Mouse (Mus musculus) thymus, postnatal 36 days (tissue): ENCODE results near the gene Malrd1.
"Not testable (repeated sequence)": the region's sequence is repeated elsewhere in the genome, so short reads cannot be mapped to it uniquely, and the experiment has no call there.

Experiments
- DNase-seq, 2 experiments: peaks; one replicate each; pipeline ENCODE4 v3.0.0; 2022; ENCODE audit warnings: mixed read lengths in 2 of 2

The Malrd1 gene

DNA sequence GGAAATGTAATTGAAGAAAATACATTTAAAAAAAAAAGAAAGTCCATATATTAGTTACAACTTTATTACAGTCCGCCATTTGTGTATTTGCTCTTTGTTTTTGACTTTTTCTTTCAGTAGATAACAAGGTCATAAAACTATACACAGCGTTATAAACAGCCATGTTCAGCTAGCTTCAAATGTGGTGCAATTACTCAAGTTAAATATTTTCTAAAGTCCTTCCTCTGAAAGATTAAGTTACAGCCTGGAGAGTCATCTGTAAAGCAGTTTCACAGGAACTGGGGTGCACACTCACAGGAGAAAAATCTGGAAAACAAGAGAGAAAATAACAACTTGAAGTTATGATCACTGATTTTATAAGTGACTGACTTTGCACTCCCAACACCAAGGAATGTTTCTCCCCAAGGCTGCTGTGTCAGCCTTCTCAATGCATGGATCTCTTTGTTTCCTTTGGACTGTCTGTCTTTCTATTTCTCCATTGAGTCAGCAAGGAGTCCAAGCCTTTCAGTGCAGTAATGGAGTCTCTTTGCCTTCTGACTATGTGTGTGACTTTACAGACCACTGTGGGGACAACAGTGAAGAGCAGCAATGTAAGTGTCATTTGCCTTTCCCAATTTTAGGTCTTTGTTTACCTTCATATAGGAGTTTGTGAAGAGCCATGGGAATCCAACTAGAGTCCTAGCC is at the start of gene Malrd1:
Gene Malrd1, plus strand, starts transcription at position 239 of the 684 bp plus-strand sequence.
- no peak for DNase-seq

DNA sequence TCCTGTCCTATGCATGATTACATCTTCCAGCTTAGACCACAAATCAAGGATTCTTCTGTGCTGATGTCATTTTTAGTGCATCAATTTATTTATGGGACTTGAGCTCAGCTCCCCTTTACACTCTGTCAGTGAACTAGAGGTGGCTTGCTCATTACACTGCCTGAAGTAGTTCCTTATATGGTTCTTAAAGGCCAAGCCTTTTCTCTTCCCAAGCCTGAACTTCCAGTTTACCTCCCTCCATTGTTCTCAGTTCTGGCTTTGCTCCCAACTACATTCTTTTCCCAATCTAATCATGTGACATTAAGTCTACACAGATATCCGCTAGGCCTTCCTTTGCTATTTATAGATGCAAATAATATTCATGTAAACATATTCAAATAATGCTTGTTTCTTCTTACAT is 12.4 kb downstream of the Malrd1 start:
- DNase-seq = no peak

DNA sequence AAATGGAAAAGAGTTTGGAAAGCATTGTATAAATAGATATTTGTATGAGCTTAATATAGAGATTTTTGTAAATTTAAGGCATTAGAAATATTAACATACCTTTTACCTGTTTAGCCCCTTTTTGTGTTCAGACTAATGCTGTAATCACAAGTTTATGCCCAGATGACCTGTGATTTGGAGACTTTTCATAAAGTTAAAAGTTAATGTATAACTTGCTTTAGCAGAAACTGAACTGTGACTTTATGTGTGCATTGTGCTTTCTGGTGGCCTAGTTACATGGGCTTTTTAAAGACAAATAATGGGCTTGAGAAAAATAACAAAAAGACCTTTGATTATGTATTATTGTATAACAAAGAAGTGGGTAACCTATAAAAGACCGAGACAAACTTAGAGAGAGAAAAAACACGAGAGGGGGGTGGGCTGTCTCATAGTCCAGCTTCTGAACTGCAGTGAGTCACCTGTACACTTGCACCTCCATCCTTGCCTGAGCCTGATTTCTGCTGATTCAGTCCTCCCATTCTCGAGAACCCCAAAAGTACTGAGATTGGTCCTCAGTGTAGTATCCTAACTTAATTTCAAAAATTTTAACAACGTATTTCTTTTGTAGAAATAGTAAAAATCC is 87.2 kb downstream of the Malrd1 start:
- DNase-seq = no peak

GRCm38 (mm10) chr2:15614026-15614425 is 87.7 kb downstream of the Malrd1 start:
- no peak for DNase-seq

GRCm38 (mm10) chr2:15635761-15636160 is 109.5 kb downstream of the Malrd1 start:
- no peak for DNase-seq

GRCm38 (mm10) chr2:15643864-15644263 is 117.6 kb downstream of the Malrd1 start:
- DNase-seq = no peak

DNA sequence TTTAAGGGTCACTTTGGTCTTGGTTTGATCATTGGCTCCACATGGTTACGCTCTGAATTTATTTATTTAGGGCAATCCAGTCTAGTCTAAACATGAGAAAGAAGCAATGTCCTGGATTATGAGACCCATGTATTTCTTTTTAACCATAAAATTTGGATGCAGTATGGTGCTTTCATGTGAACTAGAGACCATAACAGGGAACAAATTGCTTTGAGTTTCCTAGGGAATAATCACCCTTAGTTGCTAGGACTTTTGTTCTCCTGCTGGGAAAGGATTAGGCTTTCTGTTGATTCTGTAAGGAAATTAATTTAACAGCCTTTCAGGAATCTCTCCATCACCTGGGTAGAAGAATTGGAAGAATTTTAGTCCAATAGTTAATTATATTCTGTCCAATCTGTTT is 130.1 kb downstream of the Malrd1 start:
- DNase-seq = no peak

DNA sequence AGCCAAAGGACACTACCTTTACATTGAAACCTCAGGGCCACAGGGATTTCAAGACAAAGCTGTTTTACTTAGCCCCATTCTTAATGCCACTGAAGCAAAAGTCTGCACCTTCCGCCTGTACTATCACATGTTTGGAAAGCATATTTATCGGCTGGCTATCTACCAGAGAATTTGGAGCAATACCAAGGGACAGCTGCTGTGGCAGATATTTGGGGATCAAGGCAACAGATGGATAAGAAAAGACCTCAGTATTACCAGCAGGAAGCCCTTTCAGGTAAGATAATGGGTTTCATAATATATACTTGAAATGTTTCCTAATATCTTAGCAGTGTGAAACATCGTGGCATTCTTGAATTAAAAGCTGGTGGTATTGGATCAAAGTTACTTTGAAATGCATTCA is 176.7 kb downstream of the Malrd1 start:
- no peak for DNase-seq

DNA sequence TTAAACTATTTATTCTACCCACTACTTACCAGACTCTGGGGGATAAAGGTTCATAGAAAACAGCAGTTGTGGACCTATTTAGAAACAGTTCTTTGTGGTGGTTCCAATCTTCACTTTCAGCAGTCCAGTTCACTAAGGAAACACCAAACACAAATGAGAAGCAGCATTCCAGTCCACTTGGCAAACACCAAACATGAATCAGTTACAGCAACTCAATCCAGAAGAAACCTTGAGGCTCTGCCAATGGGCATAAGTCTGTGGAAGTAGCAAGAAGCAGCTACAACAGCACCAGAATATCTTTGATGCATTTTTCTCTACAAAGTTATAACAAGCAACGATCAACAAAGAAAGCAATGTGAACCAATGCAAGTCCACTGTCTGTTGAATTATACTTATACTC is 214.7 kb downstream of the Malrd1 start:
- no peak for DNase-seq

DNA sequence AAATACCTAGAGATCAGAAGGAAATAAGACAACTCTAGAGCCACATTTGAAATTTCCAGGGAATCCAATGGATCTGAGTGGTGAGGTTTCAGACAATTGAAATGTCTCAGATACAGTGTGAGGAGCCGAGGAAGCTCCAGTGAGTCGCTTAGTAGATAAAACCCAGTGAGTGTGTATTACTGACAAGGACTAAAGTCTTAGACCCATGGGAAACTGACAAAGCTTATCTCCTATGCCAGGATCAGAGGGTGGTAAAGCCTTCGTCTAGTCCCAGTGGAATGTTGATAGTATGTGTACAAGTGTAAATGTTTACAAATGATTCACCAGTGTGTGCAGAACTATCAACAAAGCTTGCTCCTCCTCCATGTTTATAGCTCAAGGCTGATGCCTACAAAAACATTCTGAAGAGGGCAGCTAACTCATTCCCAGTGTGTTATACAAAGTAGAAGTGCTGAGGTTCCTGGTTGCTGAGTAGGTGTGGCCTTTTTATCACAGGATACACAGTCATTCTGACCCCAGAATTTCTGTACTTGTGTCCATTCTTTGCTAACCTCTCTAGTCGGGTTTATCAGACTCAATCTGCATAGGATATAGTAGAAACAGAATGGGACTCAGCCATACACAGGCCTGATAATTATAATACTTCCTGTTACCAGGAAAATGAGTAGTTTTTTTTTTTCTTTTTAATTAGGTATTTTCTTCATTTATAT is 218.9 kb downstream of the Malrd1 start:
- DNase-seq = no peak

GRCm38 (mm10) chr2:15784818-15785217 is 258.5 kb downstream of the Malrd1 start:
- DNase-seq = no peak

DNA sequence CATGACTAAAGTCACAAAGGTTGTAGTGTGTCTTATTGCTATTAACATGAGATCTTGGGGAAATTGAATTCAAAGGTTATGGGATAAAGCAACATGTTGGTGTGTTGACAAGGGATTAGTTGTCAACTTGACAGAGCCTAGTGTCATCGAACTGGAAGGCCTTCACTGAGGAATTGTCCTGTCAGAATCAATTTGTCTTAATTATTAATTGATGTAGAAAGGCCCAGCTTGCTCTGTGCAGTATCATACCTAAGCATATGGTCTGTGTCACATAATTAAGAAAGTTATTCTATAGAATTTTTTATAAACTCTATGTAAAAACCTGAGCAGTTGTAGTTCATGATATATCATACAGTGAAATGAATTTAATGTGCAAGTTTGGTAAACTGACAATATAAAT is 289.4 kb downstream of the Malrd1 start:
- DNase-seq = no peak

- peak in 1 of 2 experiments; percentile 2 for DNase-seq
These were observed 343.1 kb downstream of the Malrd1 start for GRCm38 (mm10) chr2:15869380-15869779.

- no peak for DNase-seq
These were observed 367.3 kb downstream of the Malrd1 start for GRCm38 (mm10) chr2:15893418-15894120.

- DNase-seq = no peak
These were observed 399.2 kb downstream of the Malrd1 start for GRCm38 (mm10) chr2:15925432-15925831.

DNA sequence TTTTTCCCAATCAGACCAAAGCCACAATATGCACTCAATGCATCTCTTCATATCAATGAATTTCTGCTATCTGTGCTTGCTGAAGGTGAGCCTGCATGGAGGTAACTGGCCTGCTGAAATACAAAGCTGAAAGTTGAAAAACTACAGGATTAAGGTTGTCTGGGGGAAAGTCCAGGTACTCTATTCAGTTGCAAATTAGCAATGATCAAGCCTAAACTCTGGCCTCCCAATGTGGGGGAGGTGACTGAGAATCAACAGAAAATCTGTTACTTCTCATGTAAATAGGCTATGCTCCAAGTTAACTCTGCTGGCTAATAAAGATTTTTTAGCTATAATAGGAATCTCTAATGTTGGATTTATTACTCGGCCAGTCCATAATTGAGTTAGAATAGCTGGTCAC is 399.8 kb downstream of the Malrd1 start:
- DNase-seq = no peak

GRCm38 (mm10) chr2:15931479-15931878 is 405.2 kb downstream of the Malrd1 start:
- DNase-seq = no peak

DNA sequence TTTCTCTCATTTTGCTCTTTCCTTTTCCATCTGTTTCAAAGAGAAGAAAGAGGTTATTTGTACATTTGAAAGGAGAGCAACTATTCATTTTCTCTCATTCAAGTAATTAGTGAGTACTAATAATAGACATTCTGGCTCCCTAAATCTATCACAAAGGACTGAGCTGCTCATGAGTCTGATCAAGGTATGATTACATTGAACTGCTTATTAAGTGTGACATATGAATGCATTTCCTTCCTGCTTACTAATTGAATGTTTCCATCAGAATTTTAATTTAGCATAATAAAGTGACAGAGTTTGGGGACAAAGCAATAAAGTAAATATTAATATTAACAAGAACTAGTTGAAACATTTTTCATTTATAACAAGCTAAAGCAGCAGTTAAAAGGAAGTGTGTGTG is 405.6 kb downstream of the Malrd1 start:
- no peak for DNase-seq

GRCm38 (mm10) chr2:15932340-15932739 is 406.1 kb downstream of the Malrd1 start:
- DNase-seq = no peak

DNA sequence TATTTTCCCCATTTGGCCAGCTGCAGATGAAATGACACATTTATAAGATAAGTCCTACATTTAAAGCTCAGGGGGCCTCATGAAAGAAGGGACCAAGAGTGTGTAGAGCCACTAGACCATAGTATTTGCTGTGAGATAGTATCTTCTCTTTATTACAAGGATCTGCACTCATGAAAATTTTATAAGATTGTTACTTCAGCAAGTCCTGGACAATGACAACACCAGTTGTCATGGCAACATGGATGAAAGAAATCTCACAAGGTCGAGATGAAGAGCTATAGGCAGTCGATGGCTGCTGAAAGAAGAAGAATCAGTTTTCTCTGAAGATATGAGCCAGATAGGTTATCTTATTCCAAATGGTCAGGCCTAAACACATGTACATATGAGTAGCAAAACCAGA is 476.6 kb downstream of the Malrd1 start:
- no peak for DNase-seq

- DNase-seq = not testable (repeated sequence)
These were observed 490.8 kb downstream of the Malrd1 start for GRCm38 (mm10) chr2:16017046-16017445.

DNA sequence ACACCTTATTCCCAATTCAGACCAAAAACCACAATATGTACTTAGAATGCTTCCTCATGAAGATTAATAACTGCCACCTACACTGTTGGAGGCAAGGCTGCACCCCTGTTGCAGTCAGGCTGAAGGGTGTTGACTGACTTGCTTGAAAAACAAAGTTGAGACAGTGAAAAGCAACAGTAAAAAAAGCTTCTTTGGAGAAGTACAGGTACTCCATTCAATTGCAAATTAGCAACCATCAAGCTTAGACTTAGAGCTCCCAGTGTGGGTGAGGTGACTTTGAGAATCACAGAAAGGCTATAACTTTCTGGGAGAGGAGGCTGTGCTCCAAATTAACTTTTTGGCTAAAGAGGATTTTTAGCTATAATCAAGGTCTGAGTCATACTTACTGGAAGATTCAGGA is 491.4 kb downstream of the Malrd1 start:
- not testable (repeated sequence) for DNase-seq

DNA sequence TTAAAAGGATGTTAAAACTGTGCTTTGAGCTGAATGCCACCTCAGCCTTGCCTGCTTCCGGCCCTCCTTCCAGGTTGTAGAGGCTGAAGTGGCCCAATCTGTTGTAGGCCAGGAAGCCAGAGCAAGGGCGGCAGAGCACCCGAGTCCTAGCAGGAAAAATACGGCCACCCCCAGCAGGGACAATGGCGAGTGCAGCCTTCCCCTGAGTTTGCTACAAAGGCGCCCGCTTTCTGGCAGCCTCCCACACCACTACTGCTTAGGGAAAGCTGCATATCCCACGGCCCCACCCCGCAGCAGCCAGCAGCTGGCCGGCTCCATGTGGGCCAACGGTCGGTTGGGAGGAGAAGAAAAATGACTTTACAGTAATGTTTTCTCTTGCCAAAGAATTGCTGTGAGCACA is 503.5 kb downstream of the Malrd1 start:
- DNase-seq = no peak
